Mouse (Mus musculus) hindbrain, embryonic 16.5 days (tissue): ENCODE data around the gene Wdr4. TPM values are rescaled to one million over a fixed set of nuclear protein-coding genes. Genes with fewer than 3 reads are reported as not detected.
"Not testable (repeated sequence)": the region's sequence is repeated elsewhere in the genome, so short reads cannot be mapped to it uniquely, and the experiment has no call there.

Source experiments
- ATAC-seq: fragments of 200-750 bp; cut with Nextera tagmentation; 2 replicates; pipeline ENCODE4 v1.8.0; 2017; ENCODE audit warnings: moderate TSS enrichment, moderate library complexity
- H3K27ac ChIP-seq: fragments of 300-500 bp; sonication (generic); 2 replicates; pipeline ENCODE4 v1.5.1; 2014; ENCODE audit warnings: low read depth, mild to moderate bottlenecking, control low read depth, low read length, moderate library complexity
- H3K27me3 ChIP-seq: fragments of 300-500 bp; sonication (generic); replicated peaks from 2 replicates; pipeline ENCODE4 v1.6.1; 2014; ENCODE audit warnings: low read length; ENCODE audit not compliant: control insufficient read depth, insufficient read depth
- H3K36me3 ChIP-seq: fragments of 300-500 bp; sonication (generic); 2 replicates; pipeline ENCODE4 v1.6.1; 2014; ENCODE audit warnings: mild to moderate bottlenecking, low read length, moderate library complexity, mixed read lengths; ENCODE audit not compliant: control insufficient read depth, insufficient read depth
- H3K4me1 ChIP-seq: fragments of 300-500 bp; sonication (generic); 2 replicates; pipeline ENCODE4 v1.6.1; 2014; ENCODE audit warnings: low read depth, low read length; ENCODE audit not compliant: control insufficient read depth, insufficient read depth
- H3K4me2 ChIP-seq: fragments of 300-500 bp; sonication (generic); 2 replicates; pipeline ENCODE4 v1.6.1; 2014; ENCODE audit warnings: mild to moderate bottlenecking, low read length, control low read depth, moderate library complexity
- H3K4me3 ChIP-seq: fragments of 300-500 bp; sonication (generic); 2 replicates; pipeline ENCODE4 v1.5.1; 2014; ENCODE audit warnings: mild to moderate bottlenecking, low read length, control low read depth, moderate library complexity
- H3K9ac ChIP-seq: fragments of 300-500 bp; sonication (generic); 2 replicates; pipeline ENCODE4 v1.6.1; 2014; ENCODE audit warnings: low read depth, mild to moderate bottlenecking, control low read depth, low read length, moderate library complexity
- H3K9me3 ChIP-seq: fragments of 300-500 bp; sonication (generic); 2 replicates; pipeline ENCODE4 v1.6.1; 2014; ENCODE audit warnings: mild to moderate bottlenecking, low read length, moderate library complexity; ENCODE audit not compliant: control insufficient read depth
- WGBS: fragments of 180-500 bp; shearing (Covaris S2); extraction: QIAGEN DNeasy Blood & Tissue Kit; methylation state at CpG from one replicate; pipeline ENCODE4 v1.1.7; 2014; 5-methylcytosine and 5-hydroxymethylcytosine counted together
- polyA plus RNA-seq: library from polyadenylated mRNA; unstranded; fragments of >200 nt; fragmentation: Nextera tagmentation; extraction: Ambion mirVana; gene quantifications from 2 replicates; pipeline ENCODE4 v1.2.1, GENCODE M21; 2015

The Wdr4 gene
- polyA plus RNA-seq, 1 experiment from 2014 or later, result 38.1 TPM

GRCm38 (mm10) chr17:31540101-31540500 is 20.3 kb upstream of the Wdr4 start:
- H3K4me1 ChIP-seq, result peaks cover 10% of the 10 kb centered on the region
- H3K9me3 ChIP-seq, result no peaks in the 10 kb centered on the region
- no peak for ATAC-seq
- WGBS, result 55% methylated on average over 3 of the region's 3 CpGs
- H3K27me3 ChIP-seq, result no peaks in the 10 kb centered on the region
- no peak overlapping the region for H3K4me3 ChIP-seq
- H3K27ac ChIP-seq, result no peak overlapping the region
- no peak overlapping the region for H3K9ac ChIP-seq
- H3K4me2 ChIP-seq, result no peak overlapping the region
- H3K36me3 ChIP-seq, result no peaks in the 10 kb centered on the region

- Histone ChIP-seq H3K4me3 (no peak overlapping the region), H3K9ac (no peak overlapping the region; the same call in 1 of the 2 replicates), H3K27ac (peak overlapping the region; percentile 87), H3K36me3 (peaks cover 5% of the 10 kb centered on the region), H3K4me2 (peak overlapping the region; percentile 26; the same call in 1 of the 2 replicates), H3K4me1 (peaks cover 11% of the 10 kb centered on the region), H3K27me3 (no peaks in the 10 kb centered on the region), H3K9me3 (no peaks in the 10 kb centered on the region)
- peak; percentile 96 for ATAC-seq
- 11% methylated on average over 8 of the region's 8 CpGs for WGBS
These were observed 16.3 kb upstream of the Wdr4 start for GRCm38 (mm10) chr17:31535871-31536629.

- WGBS, result 59% methylated on average over 4 of the region's 4 CpGs
- H3K4me2 ChIP-seq, result peak overlapping the region; percentile 26; the same call in 1 of the 2 replicates
- peaks cover 6% of the 10 kb centered on the region for H3K36me3 ChIP-seq
- peaks cover 11% of the 10 kb centered on the region for H3K4me1 ChIP-seq
- H3K27ac ChIP-seq, result peak overlapping the region; percentile 87
- H3K9me3 ChIP-seq, result no peaks in the 10 kb centered on the region
- no peak overlapping the region for H3K4me3 ChIP-seq
- no peak overlapping the region for H3K9ac ChIP-seq
- peak; percentile 35 for ATAC-seq
- H3K27me3 ChIP-seq, result no peaks in the 10 kb centered on the region
These were observed 15.6 kb upstream of the Wdr4 start for GRCm38 (mm10) chr17:31535358-31535757.

- H3K9ac ChIP-seq, H3K9me3 ChIP-seq, H3K27ac ChIP-seq, H3K4me2 ChIP-seq, H3K4me3 ChIP-seq, H3K27me3 ChIP-seq, ATAC-seq: not testable (repeated sequence)
- Histone ChIP-seq H3K4me1 (peaks cover 11% of the 10 kb centered on the region), H3K36me3 (peaks cover 13% of the 10 kb centered on the region)
- 97% methylated on average over 3 of the region's 4 CpGs for WGBS
These were observed 12.6 kb upstream of the Wdr4 start for GRCm38 (mm10) chr17:31532331-31532730.

GRCm38 (mm10) chr17:31531441-31532158 is 11.8 kb upstream of the Wdr4 start:
- Histone ChIP-seq H3K27me3 (no peaks in the 10 kb centered on the region), H3K4me1 (peaks cover 11% of the 10 kb centered on the region), H3K4me2 (no peak overlapping the region), H3K36me3 (peaks cover 18% of the 10 kb centered on the region), H3K9me3 (no peaks in the 10 kb centered on the region), H3K27ac (no peak overlapping the region), H3K4me3 (no peak overlapping the region), H3K9ac (no peak overlapping the region)
- no peak for ATAC-seq
- WGBS, result 88% methylated on average over 14 of the region's 14 CpGs

GRCm38 (mm10) chr17:31529314-31529713 is 9.5 kb upstream of the Wdr4 start:
- H3K27ac ChIP-seq, result no peak overlapping the region
- no peaks in the 10 kb centered on the region; the same call in 1 of the 2 replicates for H3K4me1 ChIP-seq
- no peak for ATAC-seq
- H3K4me2 ChIP-seq, result 0 out of 2 replicates have a peak overlapping the region, but pooled peaks have one; percentile 24
- WGBS, result 19% methylated on average over 15 of the region's 15 CpGs
- no peaks in the 10 kb centered on the region for H3K27me3 ChIP-seq
- no peak overlapping the region for H3K4me3 ChIP-seq
- no peak overlapping the region for H3K9ac ChIP-seq
- H3K9me3 ChIP-seq, result no peaks in the 10 kb centered on the region
- H3K36me3 ChIP-seq, result peaks cover 18% of the 10 kb centered on the region

GRCm38 (mm10) chr17:31525816-31526215 is 6.0 kb upstream of the Wdr4 start:
- Histone ChIP-seq H3K27ac (no peak overlapping the region), H3K4me1 (peaks cover 15% of the 10 kb centered on the region), H3K27me3 (no peaks in the 10 kb centered on the region), H3K36me3 (peaks cover 14% of the 10 kb centered on the region; the same call in 1 of the 2 replicates), H3K4me3 (no peak overlapping the region), H3K4me2 (no peak overlapping the region), H3K9ac (no peak overlapping the region), H3K9me3 (no peaks in the 10 kb centered on the region)
- 97% methylated on average over 3 of the region's 3 CpGs for WGBS
- ATAC-seq, result no peak

- Histone ChIP-seq H3K4me3 (no peak overlapping the region), H3K9me3 (no peaks in the 10 kb centered on the region), H3K4me2 (no peak overlapping the region), H3K4me1 (peaks cover 17% of the 10 kb centered on the region), H3K36me3 (peaks cover 14% of the 10 kb centered on the region; the same call in 1 of the 2 replicates), H3K9ac (no peak overlapping the region), H3K27me3 (no peaks in the 10 kb centered on the region), H3K27ac (no peak overlapping the region)
- 95% methylated on average over 4 of the region's 4 CpGs for WGBS
- ATAC-seq, result no peak
These were observed 5.3 kb upstream of the Wdr4 start for GRCm38 (mm10) chr17:31525114-31525513.

- Histone ChIP-seq H3K4me2 (peak overlapping the region; percentile 76; the same call in 1 of the 2 replicates), H3K27me3 (no peaks in the 10 kb centered on the region), H3K9ac (peak overlapping the region; percentile 7; the same call in 1 of the 2 replicates), H3K4me3 (no peak overlapping the region), H3K27ac (peak overlapping the region; percentile 1; the same call in 1 of the 2 replicates), H3K4me1 (peaks cover 17% of the 10 kb centered on the region), H3K36me3 (peaks cover 5% of the 10 kb centered on the region; the same call in 1 of the 2 replicates), H3K9me3 (no peaks in the 10 kb centered on the region)
- ATAC-seq, result no peak
- 56% methylated on average over 6 of the region's 6 CpGs for WGBS
These were observed 2.2 kb upstream of the Wdr4 start for GRCm38 (mm10) chr17:31521948-31522347.
